Mouse (Mus musculus) spleen, adult 10 weeks (tissue): ENCODE results near the gene Gm3147. TPM values are rescaled to one million over a fixed set of nuclear protein-coding genes. Genes with fewer than 3 reads are reported as not detected.

ENCODE experiments used
- polyA plus RNA-seq: library from polyadenylated mRNA; stranded (reverse); fragments of 350-450 nt; fragmentation: Illumina TruSeq; extraction: RNeasy Lipid Tissue Mini Kit (QIAGEN cat#74804); gene quantifications from one replicate; pipeline ENCODE4 v1.2.3, GENCODE M21; 2015; ENCODE audit warnings: low replicate concordance; ENCODE audit not compliant: insufficient read depth

Gm3147 gene
- polyA plus RNA-seq, result not detected

GRCm38 (mm10) chr5:94616242-94616641 is at the start of gene Gm3147:
TSS of gene Gm3147 (minus strand) at chr5:94616342.

GRCm38 (mm10) chr5:94648082-94648481 is 31.9 kb upstream of the Gm3147 start, which contains the start of gene Gm6205:
TSS of gene Gm6205 (plus strand) at chr5:94648382.

GRCm38 (mm10) chr5:94623679-94624078 is 7.5 kb upstream of the Gm3147 start, which contains the start of gene Gm6509:
TSS of gene Gm6509 (plus strand) at chr5:94623979.

Other genes with a start within 250 kb of the Gm3147 start
- gene Gm7682, start 170.6 kb downstream of the Gm3147 start, polyA plus RNA-seq, result not detected
- not detected for gene Gm3139, start 90.1 kb downstream of the Gm3147 start, polyA plus RNA-seq
- not detected for gene Gm6509, start 7.6 kb upstream of the Gm3147 start, polyA plus RNA-seq
- not detected for gene Gm6205, start 32.0 kb upstream of the Gm3147 start, polyA plus RNA-seq
- not detected for gene Gm3183, start 249.1 kb upstream of the Gm3147 start, polyA plus RNA-seq